In the genomic region with DNA sequence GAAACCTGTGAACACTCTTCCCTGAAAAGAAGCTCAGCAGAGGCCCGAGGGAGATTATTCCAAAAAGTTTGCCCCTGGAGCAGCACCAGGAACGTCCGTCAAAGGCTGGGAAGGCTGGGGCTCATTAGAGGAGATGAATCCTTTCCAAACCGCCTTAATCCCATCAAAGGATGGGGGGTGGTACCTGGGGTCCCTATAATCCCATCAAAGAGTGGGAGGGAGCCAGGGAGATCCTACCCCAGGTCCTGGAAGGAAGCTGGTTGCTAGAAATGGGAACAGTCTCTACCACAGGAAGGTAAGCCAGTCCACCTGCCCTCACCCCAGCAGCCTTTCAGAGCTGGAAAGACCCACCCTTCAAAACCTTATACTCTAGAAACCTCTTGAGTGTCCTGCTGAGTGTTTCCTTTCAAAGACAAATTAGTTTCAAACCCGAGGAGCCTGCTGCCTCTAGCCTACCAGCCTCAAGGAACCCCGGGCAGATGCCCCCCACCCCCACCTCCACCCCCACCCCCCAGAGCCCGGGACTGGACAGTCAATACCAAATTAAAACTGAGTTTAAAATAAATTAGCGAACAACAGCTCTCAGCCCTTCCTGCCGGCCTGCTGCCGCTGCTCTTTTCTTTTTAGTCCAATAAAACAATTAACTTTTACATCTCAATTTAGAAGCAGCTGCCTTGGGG, we compare ENCODE assay signal across 14 mouse cellular contexts. TPM values are rescaled to one million over a fixed set of nuclear protein-coding genes. Genes with fewer than 3 reads are reported as not detected.
DNase-seq lines count a peak whose midpoint lies in the region; ATAC-seq and TF ChIP-seq lines count a peak whose summit lies in the region.
"Had no signal": no experiment of that assay in that cellular context is flagged by ENCODE, and none has a peak within 500 bp of the region (broad histone marks: within the 10 kb centered on the region; RNA-seq: fewer than 3 reads in every experiment).

No protein-coding gene starts in this region.

- H3K9ac ChIP-seq in kidney, postnatal 0 days (ENCODE audit: low read depth, low read length), result no peak overlapping the region
- H3K9ac ChIP-seq in kidney, embryonic 15.5 days, result no peak overlapping the region
- H3K9ac ChIP-seq in embryonic facial prominence, embryonic 13.5 days, result no peak overlapping the region
- no peak overlapping the region for H3K9ac ChIP-seq in hindbrain, postnatal 0 days (replicated peaks; ENCODE audit: low read length)
- H3K9ac ChIP-seq: limb, embryonic 15.5 days had no signal

- no peaks in the 10 kb centered on the region for H3K9me3 ChIP-seq in kidney, postnatal 0 days (replicated peaks; ENCODE audit: low read length)
- H3K9me3 ChIP-seq in kidney, embryonic 15.5 days (replicated peaks), result no peaks in the 10 kb centered on the region
- H3K9me3 ChIP-seq in embryonic facial prominence, embryonic 13.5 days, result no peaks in the 10 kb centered on the region
- H3K9me3 ChIP-seq in hindbrain, postnatal 0 days (ENCODE audit: low read length), result no peaks in the 10 kb centered on the region
- H3K9me3 ChIP-seq: limb, embryonic 15.5 days had no signal

- no peak for ATAC-seq in kidney, postnatal 0 days (replicated peaks; ENCODE audit: low FRiP score, low read depth)
- no peak for ATAC-seq in kidney, embryonic 15.5 days (replicated peaks; ENCODE audit: low FRiP score)
- ATAC-seq in embryonic facial prominence, embryonic 13.5 days (ENCODE audit: insufficient number of reproducible peaks, insufficient read depth, low FRiP score, low TSS enrichment, low read depth), result no peak
- ATAC-seq in hindbrain, postnatal 0 days, result 0 out of 2 replicates have a peak, but pooled peaks have one; percentile 8
- no peak for ATAC-seq in monocyte, adult 5-6 weeks (replicated peaks; ENCODE audit: insufficient number of reproducible peaks, low FRiP score, low TSS enrichment, poor library complexity, severe bottlenecking)
- ATAC-seq: Patski had no signal

- 23% methylated on average over 10 of the region's 10 CpGs for WGBS in kidney, postnatal 0 days
- WGBS in kidney, embryonic 15.5 days, result 17% methylated on average over 10 of the region's 10 CpGs
- WGBS in embryonic facial prominence, embryonic 13.5 days, result 3% methylated on average over 10 of the region's 10 CpGs
- 10% methylated on average over 10 of the region's 10 CpGs for WGBS in hindbrain, postnatal 0 days

- TF ChIP-seq CTCF in kidney, postnatal 0 days (IDR thresholded peaks at IDR 0.05; ENCODE audit: low read depth), result no peak
- no peak for TF ChIP-seq CTCF in hindbrain, postnatal 0 days (IDR thresholded peaks at IDR 0.05; ENCODE audit: low read depth)

- peak; percentile 15 for DNase-seq in kidney, postnatal 0 days (ENCODE audit: low spot score)
- peak; percentile 61 for DNase-seq in R1 (ENCODE audit: low read depth, low spot score)
- no peak for DNase-seq in hindbrain, postnatal 0 days (ENCODE audit: low spot score)
- DNase-seq in embryo, embryonic 11 days, result no peak
- DNase-seq: lung, adult 18-20 months had no signal

- H3K4me3 ChIP-seq in kidney, postnatal 0 days (replicated peaks; ENCODE audit: low read depth, low read length), result no peak overlapping the region
- no peak overlapping the region for H3K4me3 ChIP-seq in kidney, embryonic 15.5 days (replicated peaks)
- no peak overlapping the region for H3K4me3 ChIP-seq in embryonic facial prominence, embryonic 13.5 days
- H3K4me3 ChIP-seq in hindbrain, postnatal 0 days (ENCODE audit: low read length), result no peak overlapping the region
- H3K4me3 ChIP-seq: left cerebral cortex, adult 2 months; limb, embryonic 15.5 days had no signal

- no peaks in the 10 kb centered on the region for H3K36me3 ChIP-seq in kidney, postnatal 0 days (ENCODE audit: insufficient read depth, low read length)
- H3K36me3 ChIP-seq in kidney, embryonic 15.5 days, result no peaks in the 10 kb centered on the region
- H3K36me3 ChIP-seq in embryonic facial prominence, embryonic 13.5 days, result no peaks in the 10 kb centered on the region
- H3K36me3 ChIP-seq in hindbrain, postnatal 0 days (ENCODE audit: insufficient read depth, low read length), result no peaks in the 10 kb centered on the region
- H3K36me3 ChIP-seq: limb, embryonic 15.5 days had no signal

- H3K4me2 ChIP-seq in kidney, postnatal 0 days (ENCODE audit: low read length), result no peak overlapping the region
- no peak overlapping the region for H3K4me2 ChIP-seq in kidney, embryonic 15.5 days
- 0 out of 2 replicates have a peak overlapping the region, but pooled peaks have one; percentile 5 for H3K4me2 ChIP-seq in embryonic facial prominence, embryonic 13.5 days
- H3K4me2 ChIP-seq in hindbrain, postnatal 0 days (ENCODE audit: low read depth, low read length), result no peak overlapping the region
- H3K4me2 ChIP-seq: limb, embryonic 15.5 days had no signal

- no peak overlapping the region for H3K27ac ChIP-seq in kidney, postnatal 0 days
- H3K27ac ChIP-seq in kidney, embryonic 15.5 days, result no peak overlapping the region
- H3K27ac ChIP-seq in embryonic facial prominence, embryonic 13.5 days, result no peak overlapping the region
- no peak overlapping the region for H3K27ac ChIP-seq in hindbrain, postnatal 0 days
- H3K27ac ChIP-seq: left cerebral cortex, adult 2 months; limb, embryonic 15.5 days; macrophage had no signal

- H3K4me1 ChIP-seq in kidney, postnatal 0 days (replicated peaks; ENCODE audit: insufficient read depth, low read length), result no peaks in the 10 kb centered on the region
- H3K4me1 ChIP-seq in kidney, embryonic 15.5 days, result 0 out of 2 replicates have a peak, but pooled peaks cover 9% of the 10 kb centered on the region
- H3K4me1 ChIP-seq in embryonic facial prominence, embryonic 13.5 days, result peaks cover 17% of the 10 kb centered on the region
- 0 out of 2 replicates have a peak, but pooled peaks cover 3% of the 10 kb centered on the region for H3K4me1 ChIP-seq in hindbrain, postnatal 0 days (ENCODE audit: insufficient read depth, low read length)

- H3K27me3 ChIP-seq in kidney, postnatal 0 days (ENCODE audit: insufficient read depth, low read length), result no peaks in the 10 kb centered on the region
- peaks cover 33% of the 10 kb centered on the region for H3K27me3 ChIP-seq in kidney, embryonic 15.5 days
- peaks cover 18% of the 10 kb centered on the region for H3K27me3 ChIP-seq in embryonic facial prominence, embryonic 13.5 days
- no peaks in the 10 kb centered on the region for H3K27me3 ChIP-seq in hindbrain, postnatal 0 days (ENCODE audit: insufficient read depth, low read length)
- H3K27me3 ChIP-seq: CH12.LX, Patski had no signal

RNA-seq across cellular contexts. Expression of gene Clrn3, which starts 43.2 kb away (rescaled TPM):
- polyA plus RNA-seq in kidney, postnatal 0 days (2015; fragmentation: Nextera tagmentation; extraction: Ambion mirVana), result 24.6 and 26.1 TPM in 2 replicates
- 8.9 and 9.4 TPM in 2 replicates for polyA plus RNA-seq in kidney, embryonic 15.5 days (2015; fragmentation: Nextera tagmentation; extraction: Ambion mirVana)
- 0.21 TPM in 1 of 2 replicates, not detected in the other for polyA plus RNA-seq in embryonic facial prominence, embryonic 13.5 days (2015; fragmentation: Nextera tagmentation; extraction: Ambion mirVana)
- not detected in 2 replicates for total RNA-seq in hindbrain, postnatal 0 days (2014; rRNA removed)
- not detected in 2 replicates for polyA plus RNA-seq in hindbrain, postnatal 0 days (2015; fragmentation: Nextera tagmentation; extraction: Ambion mirVana)
- not detected in 3 replicates for total RNA-seq in monocyte, adult 5-6 weeks (2017)
- total RNA-seq: adrenal gland, adult 18-20 months; CH12.LX; left cerebral cortex, adult 2 months had no signal
- polyA plus RNA-seq: limb, embryonic 15.5 days; macrophage; Patski had no signal

RNA-seq across cellular contexts. Expression of gene Ptpre, which starts 52.0 kb away (rescaled TPM):
- 1.0 and 1.3 TPM in 2 replicates for polyA plus RNA-seq in kidney, postnatal 0 days (2015; fragmentation: Nextera tagmentation; extraction: Ambion mirVana)
- polyA plus RNA-seq in kidney, embryonic 15.5 days (2015; fragmentation: Nextera tagmentation; extraction: Ambion mirVana), result 1.6 TPM in 2 replicates
- 4.5 and 5.3 TPM in 2 replicates for polyA plus RNA-seq in embryonic facial prominence, embryonic 13.5 days (2015; fragmentation: Nextera tagmentation; extraction: Ambion mirVana)
- total RNA-seq in hindbrain, postnatal 0 days (2014; rRNA removed), result 12.4 and 13.5 TPM in 2 replicates
- 8.0 and 8.2 TPM in 2 replicates for polyA plus RNA-seq in hindbrain, postnatal 0 days (2015; fragmentation: Nextera tagmentation; extraction: Ambion mirVana)
- total RNA-seq in monocyte, adult 5-6 weeks (2017), result 157 to 186 TPM (median 183 TPM) in 3 replicates

Comparison
In these comparisons a context has a peak if more than half of its experiments do, and no peak if none do; other contexts are left out.
1. DNase-seq: peak in kidney, postnatal 0 days (single experiment) and R1 (single experiment); none in hindbrain, postnatal 0 days (single experiment) and embryo, embryonic 11 days (single experiment).